21 mouse cellular contexts compared by ENCODE assay signal in genomic region chr3:75808001-75808400, GRCm38 (mm10).
"Had no signal": no experiment of that assay in that cellular context is flagged by ENCODE, and none has a peak within 500 bp of the region (broad histone marks: within the 10 kb centered on the region; RNA-seq: fewer than 3 reads in every experiment).

No protein-coding gene starts in this region.

- H3K27me3 ChIP-seq: kidney, embryonic 15.5 days; limb, embryonic 12.5 days; limb, embryonic 15.5 days; lung, embryonic 15.5 days; midbrain, embryonic 12.5 days had no signal

- H3K9ac ChIP-seq: kidney, embryonic 15.5 days; limb, embryonic 12.5 days; limb, embryonic 15.5 days; liver, embryonic 14.5 days; liver, postnatal 0 days; lung, embryonic 15.5 days; midbrain, embryonic 12.5 days had no signal

- H3K9me3 ChIP-seq: kidney, embryonic 15.5 days; limb, embryonic 12.5 days; limb, embryonic 15.5 days; lung, embryonic 15.5 days; midbrain, embryonic 12.5 days had no signal

- DNase-seq: kidney, postnatal 10 days; kidney, postnatal 36 days; layer of hippocampus, postnatal 36 days; left cerebral cortex, postnatal 4 days; liver, postnatal 0 days; lung, postnatal 10 days; lung, postnatal 4 days; right cerebral cortex, postnatal 14 days; right cerebral cortex, postnatal 4 days; thymus, adult 2 months; thymus, postnatal 14 days; thymus, postnatal 4 days had no signal

- H3K4me2 ChIP-seq: kidney, embryonic 15.5 days; limb, embryonic 12.5 days; limb, embryonic 15.5 days; liver, embryonic 11.5 days; lung, embryonic 15.5 days; midbrain, embryonic 12.5 days had no signal

- H3K27ac ChIP-seq: kidney, embryonic 15.5 days; limb, embryonic 12.5 days; limb, embryonic 15.5 days; liver, embryonic 14.5 days; lung, embryonic 15.5 days; midbrain, embryonic 12.5 days; stomach, postnatal 0 days had no signal

- H3K4me3 ChIP-seq: kidney, embryonic 15.5 days; limb, embryonic 12.5 days; limb, embryonic 15.5 days; lung, embryonic 15.5 days; midbrain, embryonic 12.5 days had no signal

- ATAC-seq: liver, postnatal 0 days; midbrain, embryonic 16.5 days had no signal

- H3K4me1 ChIP-seq: kidney, embryonic 15.5 days; limb, embryonic 12.5 days; limb, embryonic 15.5 days; lung, embryonic 15.5 days; midbrain, embryonic 12.5 days had no signal

- H3K36me3 ChIP-seq: kidney, embryonic 15.5 days; limb, embryonic 12.5 days; limb, embryonic 15.5 days; lung, embryonic 15.5 days; midbrain, embryonic 12.5 days had no signal
